ENCODE assay signal across 26 mouse cellular contexts in genomic region chr2:157021156-157021555, GRCm38 (mm10). TPM values are rescaled to one million over a fixed set of nuclear protein-coding genes. Genes with fewer than 3 reads are reported as not detected.
DNase-seq lines count a peak whose midpoint lies in the region; ATAC-seq and TF ChIP-seq lines count a peak whose summit lies in the region.
"Had no signal": no experiment of that assay in that cellular context is flagged by ENCODE, and none has a peak within 500 bp of the region (broad histone marks: within the 10 kb centered on the region; RNA-seq: fewer than 3 reads in every experiment).

No protein-coding gene starts in this region.

- peaks cover 4% of the 10 kb centered on the region for H3K4me1 ChIP-seq in testis, adult 2 months (ENCODE audit: control insufficient read depth, insufficient read depth, low read length)
- H3K4me1 ChIP-seq in embryonic facial prominence, embryonic 10.5 days, result no peaks in the 10 kb centered on the region
- H3K4me1 ChIP-seq in cerebellum, adult 2 months (ENCODE audit: control insufficient read depth, insufficient read depth, low read length), result peaks cover 26% of the 10 kb centered on the region
- H3K4me1 ChIP-seq: embryonic facial prominence, embryonic 12.5 days; forebrain, embryonic 13.5 days; forebrain, embryonic 15.5 days had no signal

- 0 out of 2 replicates have a peak, but pooled peaks have one; percentile 16 for ATAC-seq in monocyte, adult 5-6 weeks (replicated peaks; ENCODE audit: insufficient number of reproducible peaks, low FRiP score, low TSS enrichment, poor library complexity, severe bottlenecking)
- ATAC-seq: activated CD4-positive, CD25-positive, alpha-beta regulatory T cell, adult 4 months; CD4-positive, CD25-positive, alpha-beta regulatory T cell, adult 4 months; forebrain, embryonic 13.5 days; forebrain, embryonic 15.5 days; forebrain, postnatal 0 days; Patski had no signal

- H3K36me3 ChIP-seq in testis, adult 2 months (ENCODE audit: control insufficient read depth, insufficient read depth, low read length), result no peaks in the 10 kb centered on the region
- peaks cover 100% of the 10 kb centered on the region for H3K36me3 ChIP-seq in embryonic facial prominence, embryonic 10.5 days (replicated peaks)

- DNase-seq in testis, postnatal 10 days (ENCODE audit: low spot score), result no peak
- peak; percentile 64 for DNase-seq in ES-CJ7 (ENCODE audit: low read depth, low spot score)
- DNase-seq in R1 (ENCODE audit: low read depth, low spot score), result peak; percentile 82
- no peak for DNase-seq in gastrocnemius, postnatal 4 days (ENCODE audit: low spot score in 2 of 2)
- DNase-seq in embryonic facial prominence, embryonic 10.5 days (ENCODE audit: low spot score), result no peak
- no peak for DNase-seq in cerebellum, adult 2 months
- DNase-seq: adrenal gland, adult 8-10 months; adrenal gland, postnatal 14 days; adrenal gland, postnatal 36 days; B cell, adult 2 months; cerebellum, adult 11-12 months; cerebellum, adult 8-10 months; cerebellum, adult 9-11 months; cerebellum, postnatal 14 days; cerebellum, postnatal 36 days; embryo, embryonic 11 days; forebrain, postnatal 0 days had no signal

- peaks cover 11% of the 10 kb centered on the region for H3K9me3 ChIP-seq in embryonic facial prominence, embryonic 10.5 days

- TF ChIP-seq CTCF in testis, adult 2 months (IDR thresholded peaks at IDR 0.05; ENCODE audit: control insufficient read depth, insufficient read depth, insufficient replicate concordance, low read depth, low read length), result no peak
- no peak for TF ChIP-seq CTCF in cerebellum, adult 2 months (IDR thresholded peaks at IDR 0.05; ENCODE audit: borderline replicate concordance, insufficient read depth, low read depth, low read length)

- TF ChIP-seq POLR2A in testis, adult 2 months (IDR thresholded peaks at IDR 0.05; ENCODE audit: control insufficient read depth, low read depth, low read length), result no peak
- TF ChIP-seq POLR2A in cerebellum, adult 2 months (IDR thresholded peaks at IDR 0.05; ENCODE audit: borderline replicate concordance, insufficient read depth, low read length), result no peak

- H3K4me3 ChIP-seq in testis, adult 2 months (ENCODE audit: control insufficient read depth, low read depth, low read length), result peak overlapping the region; percentile 53; the same call in 1 of the 2 replicates
- H3K4me3 ChIP-seq in embryonic facial prominence, embryonic 10.5 days, result no peak overlapping the region
- no peak overlapping the region for H3K4me3 ChIP-seq in cerebellum, adult 2 months (replicated peaks; ENCODE audit: insufficient read depth, low read depth, low read length)
- H3K4me3 ChIP-seq: embryonic facial prominence, embryonic 12.5 days; forebrain, embryonic 13.5 days; forebrain, embryonic 15.5 days had no signal

- 96% methylated on average over 16 of the region's 16 CpGs for WGBS in embryonic facial prominence, embryonic 10.5 days
- 65% methylated on average over 16 of the region's 16 CpGs for WGBS in cerebellum, adult 2 months

- no peak overlapping the region for H3K27ac ChIP-seq in testis, adult 2 months (ENCODE audit: control insufficient read depth, insufficient read depth, low read depth, low read length)
- no peak overlapping the region for H3K27ac ChIP-seq in embryonic facial prominence, embryonic 10.5 days (replicated peaks)
- H3K27ac ChIP-seq in cerebellum, adult 2 months (ENCODE audit: insufficient read depth, low read length), result no peak overlapping the region
- H3K27ac ChIP-seq: embryonic facial prominence, embryonic 12.5 days; forebrain, embryonic 13.5 days; forebrain, embryonic 15.5 days had no signal

- H3K27me3 ChIP-seq in testis, adult 2 months (ENCODE audit: control insufficient read depth, insufficient read depth, low read length), result no peaks in the 10 kb centered on the region
- H3K27me3 ChIP-seq in embryonic facial prominence, embryonic 10.5 days (replicated peaks; ENCODE audit: low read depth, poor library complexity, severe bottlenecking), result no peaks in the 10 kb centered on the region
- H3K27me3 ChIP-seq in cerebellum, adult 2 months (ENCODE audit: control insufficient read depth, insufficient read depth, low read length), result no peaks in the 10 kb centered on the region
- H3K27me3 ChIP-seq: CH12.LX; embryonic facial prominence, embryonic 12.5 days; forebrain, embryonic 13.5 days; forebrain, embryonic 15.5 days; Patski had no signal

RNA-seq across cellular contexts. Expression of gene Dsn1, which starts 14.2 kb away (rescaled TPM):
- polyA plus RNA-seq in testis, adult 2 months (2012; rRNA removed), result 20.9 and 25.9 TPM in 2 replicates
- 13.4 to 31.9 TPM (median 17.8 TPM) in 3 replicates for total RNA-seq in monocyte, adult 5-6 weeks (2017)
- total RNA-seq in gastrocnemius, postnatal 4 days (2021), result 10 to 100 TPM; 11.6 to 12.3 TPM
- 51.7 and 53.8 TPM in 2 replicates for polyA plus RNA-seq in embryonic facial prominence, embryonic 10.5 days (2016; fragmentation: Nextera tagmentation; extraction: Ambion mirVana)
- 4.6 and 4.8 TPM in 2 replicates for polyA plus RNA-seq in cerebellum, adult 2 months (2012; rRNA removed)

RNA-seq across cellular contexts. Expression of gene Ndrg3, which starts 29.3 kb away (rescaled TPM):
- polyA plus RNA-seq in testis, adult 2 months (2012; rRNA removed), result 344 and 368 TPM in 2 replicates
- total RNA-seq in monocyte, adult 5-6 weeks (2017), result 33.9 to 42.9 TPM (median 39.3 TPM) in 3 replicates
- 10 to 100 TPM; 23.2 to 24.0 TPM for total RNA-seq in gastrocnemius, postnatal 4 days (2021)
- 40.4 and 41.1 TPM in 2 replicates for polyA plus RNA-seq in embryonic facial prominence, embryonic 10.5 days (2016; fragmentation: Nextera tagmentation; extraction: Ambion mirVana)
- polyA plus RNA-seq in cerebellum, adult 2 months (2012; rRNA removed), result 782 and 861 TPM in 2 replicates

RNA-seq across cellular contexts. Expression of gene Soga1, which starts 57.9 kb away (rescaled TPM):
- polyA plus RNA-seq in testis, adult 2 months (2012; rRNA removed), result 3.3 and 4.5 TPM in 2 replicates
- 0.76 to 1.5 TPM (median 0.78 TPM) in 3 replicates for total RNA-seq in monocyte, adult 5-6 weeks (2017)
- 10 to 100 TPM; 33.7 to 34.6 TPM for total RNA-seq in gastrocnemius, postnatal 4 days (2021)
- polyA plus RNA-seq in embryonic facial prominence, embryonic 10.5 days (2016; fragmentation: Nextera tagmentation; extraction: Ambion mirVana), result 4.5 and 4.7 TPM in 2 replicates
- polyA plus RNA-seq in cerebellum, adult 2 months (2012; rRNA removed), result 38.3 and 50.1 TPM in 2 replicates

Comparison
In these comparisons a context has a peak if more than half of its experiments do, and no peak if none do; other contexts are left out.
1. DNase-seq: peak in ES-CJ7 (single experiment) and R1 (single experiment); none in testis, postnatal 10 days (single experiment), gastrocnemius, postnatal 4 days (0 of 2), embryonic facial prominence, embryonic 10.5 days (single experiment) and cerebellum, adult 2 months (0 of 2).